8 mouse cellular contexts compared by ENCODE assay signal in the genomic region with DNA sequence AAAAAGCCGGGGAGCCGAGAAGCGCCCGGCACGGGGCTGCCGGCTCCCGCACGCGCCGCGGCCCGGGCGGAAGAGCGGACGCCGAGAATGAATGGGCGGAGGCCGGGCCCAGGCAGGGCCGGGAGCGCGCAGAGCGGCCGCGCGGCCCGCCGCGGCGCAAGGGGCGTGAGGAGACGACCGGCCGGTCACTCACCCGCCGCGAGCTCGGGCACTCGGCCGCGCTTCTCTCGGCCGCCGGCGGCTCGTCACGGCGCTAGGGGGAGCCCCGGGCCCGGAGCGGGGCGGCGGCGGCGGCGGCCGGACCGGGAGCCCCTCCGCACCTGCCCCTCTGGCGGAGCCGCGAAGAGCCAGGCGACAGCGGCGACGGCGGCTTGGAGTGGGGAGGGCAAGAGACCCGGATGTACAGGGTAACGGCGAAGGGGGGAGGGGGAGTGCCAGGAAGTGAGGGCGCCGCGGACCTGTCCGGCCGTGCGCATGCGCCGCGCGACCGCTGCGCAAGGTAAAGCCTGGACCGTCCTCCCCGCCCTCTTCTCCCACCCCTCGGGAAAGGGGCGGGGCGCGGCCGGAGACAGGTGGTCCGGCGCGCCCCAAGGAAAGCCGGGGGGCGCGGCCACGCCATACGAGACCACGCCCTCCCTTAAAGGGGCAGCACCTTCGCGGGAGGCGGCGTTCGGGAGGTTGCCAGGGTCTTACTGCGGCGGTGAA.
DNase-seq lines count a peak whose midpoint lies in the region; ATAC-seq lines count a peak whose summit lies in the region.

No protein-coding gene starts in this region.

- WGBS in heart, embryonic 13.5 days, result under 1% methylated on average over 93 of the region's 104 CpGs
- WGBS in liver, embryonic 12.5 days (ENCODE audit: insufficient replicate concordance), result under 1% methylated on average over 61 of the region's 104 CpGs
- WGBS in stomach, embryonic 15.5 days, result under 1% methylated on average over 94 of the region's 104 CpGs

- H3K27me3 ChIP-seq in heart, embryonic 13.5 days (replicated peaks), result no peaks in the 10 kb centered on the region
- no peaks in the 10 kb centered on the region for H3K27me3 ChIP-seq in liver, embryonic 12.5 days (replicated peaks)
- no peaks in the 10 kb centered on the region for H3K27me3 ChIP-seq in stomach, embryonic 15.5 days (replicated peaks)

- H3K4me1 ChIP-seq in heart, embryonic 13.5 days, result peaks cover 35% of the 10 kb centered on the region
- H3K4me1 ChIP-seq in liver, embryonic 12.5 days, result peaks cover 45% of the 10 kb centered on the region
- H3K4me1 ChIP-seq in stomach, embryonic 15.5 days, result peaks cover 11% of the 10 kb centered on the region

- DNase-seq in CD4-positive helper T cell, adult 2 months (ENCODE audit: low read depth, low spot score), result peak; percentile 93
- DNase-seq in brain, embryonic 18.5 days (ENCODE audit: low read depth, low spot score), result peak; percentile 88
- DNase-seq in kidney, postnatal 10 days, result peak; percentile 98
- DNase-seq in natural killer cell, adult 2 months (ENCODE audit: low spot score in 2 of 2), result peak; percentile 92 to 93

- H3K36me3 ChIP-seq in heart, embryonic 13.5 days, result no peaks in the 10 kb centered on the region
- H3K36me3 ChIP-seq in liver, embryonic 12.5 days, result no peaks in the 10 kb centered on the region
- H3K36me3 ChIP-seq in stomach, embryonic 15.5 days, result no peaks in the 10 kb centered on the region

- peak overlapping the region; percentile 86 for H3K4me2 ChIP-seq in heart, embryonic 13.5 days
- peak overlapping the region; percentile 88 for H3K4me2 ChIP-seq in liver, embryonic 12.5 days
- peak overlapping the region; percentile 79 for H3K4me2 ChIP-seq in stomach, embryonic 15.5 days

- no peaks in the 10 kb centered on the region for H3K9me3 ChIP-seq in heart, embryonic 13.5 days
- H3K9me3 ChIP-seq in liver, embryonic 12.5 days (replicated peaks), result no peaks in the 10 kb centered on the region
- H3K9me3 ChIP-seq in stomach, embryonic 15.5 days, result no peaks in the 10 kb centered on the region

- peak; percentile 88 for ATAC-seq in erythroid progenitor cell, adult 5-6 weeks (replicated peaks; ENCODE audit: low FRiP score, poor library complexity, severe bottlenecking)
- peak; percentile 96 for ATAC-seq in heart, embryonic 13.5 days (ENCODE audit: extremely low read depth, insufficient number of reproducible peaks, low FRiP score, low TSS enrichment)
- ATAC-seq in liver, embryonic 12.5 days, result peak; percentile 92
- ATAC-seq in stomach, embryonic 15.5 days (ENCODE audit: insufficient read depth, low FRiP score, low read depth), result peak; percentile 94

- peak overlapping the region; percentile 96 for H3K4me3 ChIP-seq in heart, embryonic 13.5 days
- H3K4me3 ChIP-seq in liver, embryonic 12.5 days, result peak overlapping the region; percentile 95
- peak overlapping the region; percentile 73 for H3K4me3 ChIP-seq in stomach, embryonic 15.5 days (replicated peaks)

- peak overlapping the region; percentile 93 for H3K27ac ChIP-seq in heart, embryonic 13.5 days (replicated peaks)
- H3K27ac ChIP-seq in liver, embryonic 12.5 days, result peak overlapping the region; percentile 92
- peak overlapping the region; percentile 91 for H3K27ac ChIP-seq in stomach, embryonic 15.5 days

- H3K9ac ChIP-seq in heart, embryonic 13.5 days, result peak overlapping the region; percentile 95
- peak overlapping the region; percentile 93 for H3K9ac ChIP-seq in liver, embryonic 12.5 days
- peak overlapping the region; percentile 64 for H3K9ac ChIP-seq in stomach, embryonic 15.5 days

Comparison
In these comparisons a context has a peak if more than half of its experiments do, and no peak if none do; other contexts are left out.
1. Peak in every context shown above with its lines: DNase-seq, ATAC-seq, H3K4me3 ChIP-seq and H3K27ac ChIP-seq.